Mouse (Mus musculus) spleen, adult 12 weeks (tissue): ENCODE measurements around the gene St8sia1.
"Not testable (repeated sequence)": the region's sequence is repeated elsewhere in the genome, so short reads cannot be mapped to it uniquely, and the experiment has no call there.

Source experiments
- DNase-seq: peaks from one replicate; pipeline ENCODE4 v3.0.0; 2022; ENCODE audit warnings: low spot score

The St8sia1 gene

GRCm38 (mm10) chr6:142964076-142964530, at the start of gene St8sia1:
Gene St8sia1 (minus strand): TSS chr6:142964452.
- DNase-seq: no peak

DNA sequence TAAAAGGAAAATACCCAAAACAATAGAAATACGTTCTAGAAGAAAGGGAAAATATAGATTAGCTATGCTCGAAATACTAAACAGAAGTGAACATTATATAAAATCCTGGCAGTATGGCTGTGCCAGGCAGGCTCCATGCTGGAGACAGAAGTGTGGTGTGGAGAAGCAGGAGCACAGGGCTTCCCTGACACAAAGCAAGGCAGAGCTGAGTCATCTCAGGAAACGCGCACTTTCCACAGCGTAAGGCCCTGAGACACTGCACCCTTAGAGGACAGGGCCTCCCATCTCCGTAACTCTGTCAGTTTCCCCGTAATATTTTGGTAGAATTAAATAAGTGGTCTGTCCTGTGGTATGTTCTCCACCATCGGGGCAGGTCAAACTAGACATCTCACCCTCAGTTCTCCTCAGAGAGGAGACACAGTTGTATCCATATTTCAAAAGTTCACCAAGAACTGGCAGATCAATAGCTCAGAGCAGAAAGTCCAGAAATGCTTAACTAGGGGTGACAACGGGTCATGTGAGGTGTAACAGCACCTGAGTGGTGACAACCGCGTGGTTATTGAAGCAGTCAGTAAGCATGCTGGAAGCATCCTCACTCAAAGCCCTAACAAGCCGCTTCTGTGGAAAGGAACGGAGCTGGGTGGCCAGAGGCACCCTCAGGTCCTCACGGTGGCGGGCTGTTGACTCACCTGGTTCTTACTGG, 48.4 kb upstream of the St8sia1 start:
- DNase-seq: no peak

- DNase-seq: no peak
Measured at GRCm38 (mm10) chr6:143008865-143009264, 44.6 kb upstream of the St8sia1 start.

GRCm38 (mm10) chr6:143005209-143005608, 41.0 kb upstream of the St8sia1 start:
- not testable (repeated sequence) for DNase-seq

GRCm38 (mm10) chr6:143004801-143005200, 40.5 kb upstream of the St8sia1 start:
- DNase-seq: no peak

DNA sequence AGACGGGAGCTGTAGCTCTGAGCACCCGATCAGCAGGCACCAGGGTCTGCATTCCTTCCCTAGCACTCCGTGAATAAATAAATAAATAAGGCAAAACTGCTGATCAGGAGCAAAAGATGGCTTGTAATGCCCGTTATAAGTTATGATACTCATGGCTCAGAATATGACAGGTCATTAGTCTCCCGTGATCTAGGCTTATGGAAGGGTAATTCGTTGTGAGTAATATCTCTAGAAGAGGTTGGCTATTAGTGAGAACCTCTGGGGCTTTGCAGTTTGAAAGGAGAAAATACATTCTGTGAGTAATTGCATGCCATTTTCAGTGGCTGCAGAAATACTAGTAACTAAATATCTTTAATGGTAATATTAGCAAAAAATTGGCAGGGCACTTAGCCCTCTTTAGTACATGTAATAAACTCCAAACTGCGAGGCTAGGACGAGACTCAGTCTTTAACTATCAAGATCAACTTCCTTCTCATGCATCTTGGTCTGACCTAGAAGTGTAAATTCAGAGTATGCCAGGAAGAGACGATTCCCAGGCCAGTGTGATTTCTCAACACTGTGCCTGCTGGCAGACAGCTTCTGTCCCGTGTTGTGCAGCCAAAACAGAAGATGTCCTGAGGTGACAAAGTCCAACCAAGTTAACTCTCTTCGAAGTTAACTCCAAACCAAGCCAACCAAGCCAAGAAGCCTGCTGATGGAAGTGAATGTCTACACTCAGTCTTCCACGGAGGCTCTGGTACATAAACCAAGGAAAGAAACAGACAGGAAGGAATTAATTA, 34.2 kb upstream of the St8sia1 start:
- no peak for DNase-seq

GRCm38 (mm10) chr6:142996887-142997286, 32.6 kb upstream of the St8sia1 start:
- no peak for DNase-seq

DNA sequence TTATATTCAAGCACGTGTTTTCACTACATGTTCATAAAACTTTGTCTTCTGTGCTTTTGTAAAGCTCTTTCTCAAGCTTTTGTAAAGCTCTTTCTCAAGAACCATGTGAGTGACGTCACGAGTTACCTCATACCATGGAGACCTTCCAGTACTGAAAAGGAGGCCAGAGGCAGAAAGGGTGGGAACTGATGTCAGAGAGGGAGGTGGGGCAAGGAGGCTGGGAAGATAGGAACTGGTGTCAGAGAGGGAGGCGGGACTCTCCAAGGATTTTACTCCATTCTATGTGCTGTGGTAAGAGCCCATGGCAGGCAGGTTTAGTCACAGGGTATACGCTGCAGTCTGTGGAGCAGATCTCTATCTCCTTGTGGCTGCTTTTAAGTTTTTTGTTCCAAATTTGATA, 31.3 kb upstream of the St8sia1 start:
- DNase-seq: no peak

DNA sequence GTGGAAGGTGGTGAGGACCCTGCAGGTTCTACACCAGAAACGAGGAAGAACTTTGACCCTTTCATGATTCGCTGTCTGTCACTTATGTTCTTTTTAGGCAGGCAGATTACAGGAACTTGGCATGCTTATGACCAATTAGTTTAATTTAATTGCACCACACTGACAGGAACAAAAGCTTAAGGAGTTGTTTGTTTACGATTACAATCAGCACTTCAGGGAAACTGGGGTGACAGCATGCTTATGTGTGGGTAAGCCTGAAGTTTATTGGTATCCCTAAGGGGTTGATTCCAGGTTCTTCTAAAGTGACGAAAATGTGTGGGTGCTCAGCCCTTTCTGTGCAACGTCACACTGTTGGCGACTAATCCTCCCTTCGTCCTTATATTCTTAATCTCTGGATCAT, 30.6 kb upstream of the St8sia1 start:
- DNase-seq: no peak

DNA sequence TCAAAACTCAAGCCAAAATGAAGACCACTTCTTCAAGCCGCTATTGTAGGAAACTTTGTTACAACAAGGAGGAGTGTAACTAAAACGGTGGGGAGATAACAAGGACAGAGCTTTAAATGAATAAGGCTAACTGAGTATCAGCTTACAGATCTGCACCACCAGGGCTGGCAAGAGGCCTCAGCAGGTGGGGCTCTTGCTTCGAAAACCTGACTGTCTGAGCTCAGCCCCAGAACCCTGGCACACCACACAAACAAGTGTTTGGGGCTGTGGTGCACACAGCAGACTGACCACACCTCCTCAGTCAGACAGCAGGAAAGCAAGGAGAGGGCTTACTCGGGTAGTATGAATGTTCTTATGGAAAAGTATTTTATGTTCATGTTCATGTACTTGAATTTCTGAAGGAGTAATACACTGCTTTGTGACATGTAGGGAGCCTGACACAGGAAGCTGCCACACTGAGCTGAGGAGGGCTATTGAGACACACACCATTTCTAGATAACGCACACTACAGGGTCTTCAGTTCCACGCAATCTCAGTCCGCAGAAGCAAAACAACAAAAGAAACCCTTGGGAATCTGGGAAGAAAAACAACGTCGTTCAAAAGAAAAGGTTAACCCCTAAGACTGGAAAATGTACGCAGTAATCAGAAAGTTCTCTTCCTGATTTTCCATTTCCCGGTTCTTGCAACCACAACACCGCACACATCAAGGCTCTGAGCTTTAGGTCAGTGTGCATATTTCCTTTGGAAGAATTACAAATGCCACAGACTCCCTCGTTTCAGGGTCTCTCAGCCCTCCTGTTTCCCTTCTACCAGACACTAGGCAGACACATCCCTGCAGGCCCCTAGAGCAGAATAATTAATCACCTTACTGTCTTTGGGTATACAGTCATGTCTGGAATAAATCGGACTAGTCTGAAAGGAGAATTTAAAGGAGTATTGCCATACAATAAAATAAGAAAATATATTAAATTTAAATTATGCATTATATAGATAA, 29.8 kb upstream of the St8sia1 start:
- no peak for DNase-seq

DNA sequence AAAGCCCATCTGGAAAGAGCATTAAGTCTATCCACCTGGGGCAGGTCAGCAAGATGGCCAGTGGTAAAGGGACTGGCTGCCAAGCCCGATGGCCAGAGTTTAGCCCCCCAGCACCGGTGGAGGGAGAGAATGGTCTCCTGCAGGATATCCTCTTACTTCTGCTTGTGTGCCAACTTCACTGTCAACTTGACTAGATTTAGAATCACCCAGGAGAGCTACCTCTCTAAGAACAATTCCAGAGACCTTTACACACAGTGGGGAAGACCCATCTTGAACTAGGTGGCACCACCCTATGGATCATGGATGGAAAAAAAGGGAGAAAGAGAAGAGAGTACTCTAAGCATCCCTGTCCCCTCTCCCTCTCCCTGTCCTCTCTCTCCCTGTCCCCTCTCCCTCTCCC, 28.7 kb upstream of the St8sia1 start:
- no peak for DNase-seq

DNA sequence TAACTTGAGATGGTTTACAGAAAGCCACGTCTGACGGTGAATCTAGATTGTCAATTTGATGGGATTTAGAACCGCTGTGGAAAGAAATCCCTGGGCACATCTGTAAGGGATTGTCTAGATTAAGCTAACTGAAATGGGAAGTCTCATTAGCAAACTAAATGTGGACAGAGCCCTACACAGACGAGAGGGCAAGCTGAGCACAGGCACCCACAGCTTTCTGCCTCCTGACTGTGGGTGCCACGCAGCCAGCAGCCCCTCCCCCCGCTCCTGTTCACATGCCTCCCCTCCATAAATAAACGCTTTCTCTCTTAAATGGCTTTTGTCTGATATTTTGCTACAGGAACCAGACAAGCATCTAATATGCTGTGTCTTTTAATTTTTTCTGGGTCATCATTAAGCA, 27.8 kb upstream of the St8sia1 start:
- no peak for DNase-seq

GRCm38 (mm10) chr6:142991391-142992059, 27.3 kb upstream of the St8sia1 start:
- no peak for DNase-seq

GRCm38 (mm10) chr6:142990516-142990915, 26.3 kb upstream of the St8sia1 start:
- no peak for DNase-seq

DNA sequence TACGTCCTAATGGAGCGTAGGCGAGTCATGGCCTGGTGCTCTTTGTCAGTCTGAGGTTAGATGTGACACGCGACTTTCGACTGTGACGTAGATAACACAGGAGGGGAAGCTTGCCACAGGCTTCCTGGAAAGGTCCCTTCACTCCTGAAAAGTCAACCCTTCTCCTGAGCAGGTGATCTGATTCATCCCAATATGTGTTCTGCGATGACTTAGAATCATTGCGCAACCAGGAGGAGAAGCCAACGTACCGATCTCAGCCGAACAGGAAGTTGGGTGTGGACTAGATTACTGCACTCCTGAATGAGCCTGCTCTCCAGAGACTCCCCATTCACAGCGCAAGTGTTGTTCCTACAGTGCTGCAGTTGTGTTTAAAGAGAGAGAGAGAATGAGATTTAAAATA, 25.2 kb upstream of the St8sia1 start:
- DNase-seq: no peak

DNA sequence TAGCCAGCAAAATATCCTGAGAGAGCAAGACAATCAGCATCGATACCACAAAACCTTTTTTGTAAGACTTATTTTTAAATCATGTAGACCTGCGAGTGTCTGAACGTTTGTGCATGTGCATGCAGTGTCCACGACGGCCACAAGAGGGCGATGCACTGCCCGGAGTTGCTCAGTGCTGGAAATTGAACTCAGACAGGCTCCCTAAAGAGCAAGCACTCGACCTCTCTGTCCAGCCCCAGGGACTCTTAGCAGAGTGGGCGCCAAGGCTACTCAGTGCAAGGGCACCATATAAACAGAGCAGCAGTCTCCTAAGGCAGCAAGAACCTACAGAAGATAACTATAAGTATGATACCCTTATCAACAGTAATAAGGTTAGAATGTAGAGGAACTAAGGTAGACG, 24.5 kb upstream of the St8sia1 start:
- peak; percentile 43 for DNase-seq

GRCm38 (mm10) chr6:142988231-142988630, 24.0 kb upstream of the St8sia1 start:
- DNase-seq: no peak

DNA sequence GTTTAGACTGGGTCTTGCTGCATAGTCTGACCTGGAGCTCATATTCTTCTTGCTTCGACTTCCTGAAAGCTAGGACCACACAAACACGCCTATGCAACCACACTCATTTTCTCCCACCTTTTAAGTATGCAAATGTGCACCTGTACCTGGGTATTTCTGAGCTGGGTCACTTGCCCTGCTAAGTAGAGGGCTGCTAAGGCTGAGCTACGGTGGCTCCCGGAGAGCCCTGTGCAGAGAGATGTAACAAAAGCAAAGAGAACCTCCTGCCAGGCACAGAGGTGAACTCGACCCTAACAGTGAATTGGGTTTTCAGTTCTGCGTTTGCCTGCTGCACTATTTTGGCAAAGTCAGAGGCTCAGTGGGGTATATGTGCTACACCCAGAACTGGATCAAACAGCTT, 23.4 kb upstream of the St8sia1 start:
- no peak for DNase-seq

- DNase-seq: not testable (repeated sequence)
Measured at GRCm38 (mm10) chr6:142986706-142987105, 22.5 kb upstream of the St8sia1 start.

DNA sequence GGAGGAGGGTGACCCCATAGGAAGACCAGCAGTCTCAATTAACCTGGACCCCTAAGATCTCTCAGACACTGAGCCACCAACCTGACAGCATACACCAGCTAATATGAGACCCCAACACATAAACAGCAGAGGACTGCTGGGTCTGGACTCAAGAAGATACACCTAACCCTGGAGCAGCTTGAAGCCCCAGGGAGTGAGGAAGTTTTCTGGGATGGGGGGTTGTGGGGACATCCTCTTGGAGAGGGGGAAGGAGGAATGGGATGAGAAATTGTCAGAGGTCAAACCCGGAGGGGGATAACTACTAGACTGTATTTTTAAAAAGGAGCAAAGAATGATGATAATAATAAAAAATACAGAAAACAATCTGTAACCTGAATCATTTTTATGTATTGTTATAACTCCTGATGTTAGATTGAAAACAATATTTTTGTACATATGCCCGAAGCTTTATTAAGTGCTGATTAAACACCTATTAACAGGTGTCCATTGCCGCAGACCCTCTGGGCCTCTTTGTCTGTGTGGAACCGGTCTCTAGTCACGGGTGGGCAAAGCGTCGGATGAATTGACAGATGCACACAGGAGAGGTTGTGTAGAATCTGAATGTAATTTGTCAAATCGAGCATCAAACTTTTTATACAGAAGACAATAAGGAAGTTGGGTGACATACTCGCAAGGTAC, 21.4 kb upstream of the St8sia1 start:
- DNase-seq: not testable (repeated sequence)
